Mouse (Mus musculus) CH12.LX (cell line): Measurements from ENCODE around the gene Gba2.

Source experiments
- CTCF ChIP-seq, 2 experiments: IDR thresholded peaks in 1 of 2; conservative IDR thresholded peaks in 1 of 2; 2 replicates each; pipeline ENCODE4 v1.5.1; 2011 to 2012; ENCODE audit warnings: low read depth in 2 of 2, low read length in 2 of 2, improper control_type of control experiment in 1 of 2, inconsistent platforms in 1 of 2, mild to moderate bottlenecking in 1 of 2, moderate library complexity in 1 of 2
- MAZ ChIP-seq: IDR thresholded peaks from 2 replicates; pipeline ENCODE4 v1.6.1; 2012; ENCODE audit warnings: low read depth, mild to moderate bottlenecking, inconsistent platforms, low read length, improper control_type of control experiment, moderate library complexity
- PAX5 ChIP-seq: IDR thresholded peaks from 2 replicates; pipeline ENCODE4 v1.6.1; 2012; ENCODE audit warnings: low read length, inconsistent platforms, mixed read lengths
- POLR2A ChIP-seq: IDR thresholded peaks from 2 replicates; pipeline ENCODE4 v1.6.1; 2011; ENCODE audit warnings: low read depth, mild to moderate bottlenecking, improper control_type of control experiment, low read length
- POLR2AphosphoS2 ChIP-seq: IDR thresholded peaks from 2 replicates; pipeline ENCODE4 v1.6.1; 2011; ENCODE audit warnings: low read depth, low read length, improper control_type of control experiment
- RCOR1 ChIP-seq: conservative IDR thresholded peaks from 2 replicates; pipeline ENCODE4 v1.6.1; 2012; ENCODE audit warnings: low read depth, mild to moderate bottlenecking, inconsistent platforms, low read length, improper control_type of control experiment
- TBP ChIP-seq: conservative IDR thresholded peaks from 2 replicates; pipeline ENCODE4 v1.6.1; 2011; ENCODE audit warnings: low read depth, low read length, improper control_type of control experiment
- USF1 ChIP-seq: IDR thresholded peaks from 2 replicates; pipeline ENCODE4 v1.6.1; 2014; ENCODE audit warnings: low read depth, mild to moderate bottlenecking, inconsistent platforms, low read length, improper control_type of control experiment

- TF ChIP-seq USF1 (no peak), PAX5 (no peak), RCOR1 (no peak), MAZ (no peak), CTCF (conservative IDR thresholded peaks at IDR 0.05 in 1 of 2, IDR thresholded peaks at IDR 0.05 in 1 of 2; ENCODE audit: low read depth in 2 of 2, low read length in 2 of 2) (no peak; a peak in 1 of 4 replicates), POLR2A (no peak), TBP (no peak), POLR2AphosphoS2 (no peak)
Measured at GRCm38 (mm10) chr4:43528487-43528886, 50.2 kb downstream of the Gba2 start.
